Mouse (Mus musculus): ENCODE measurements at regions not wholly inside any gene's neighbourhood (a gene's known extent, or its start where the extent isn't known, plus 50 kb on each side); places are given as distances from the start of the nearest gene placed in this dataset.

- ChIA-PET POLR2A (no interaction called here), CTCF (no interaction called here)
- DNase-seq (ENCODE audit: low read depth, low spot score) (no peak), ATAC-seq (no peak)
- peaks cover 4% of the 10 kb centered on the region for H3K27me3 ChIP-seq
- no peak for TF ChIP-seq CTCF (IDR thresholded peaks at IDR 0.05)
- in situ Hi-C loops (cut with MboI; ENCODE audit: low pct_unique_long_range_greater_than_20kb) = no loop called here
These were observed 199.1 kb upstream of the Prkd1 start for GRCm38 (mm10) chr12:50847976-50848375.

GRCm38 (mm10) chr12:50842744-50843143 lies 193.8 kb upstream of the Prkd1 start:
- no peak for ATAC-seq
- DNase-seq (ENCODE audit: low read depth, low spot score) = no peak
- in situ Hi-C loops (cut with MboI; ENCODE audit: low pct_unique_long_range_greater_than_20kb) = no loop called here
- ChIA-PET CTCF (no interaction called here), POLR2A (no interaction called here)
- peaks cover 4% of the 10 kb centered on the region for H3K27me3 ChIP-seq
- no peak for TF ChIP-seq CTCF (IDR thresholded peaks at IDR 0.05)

DNA sequence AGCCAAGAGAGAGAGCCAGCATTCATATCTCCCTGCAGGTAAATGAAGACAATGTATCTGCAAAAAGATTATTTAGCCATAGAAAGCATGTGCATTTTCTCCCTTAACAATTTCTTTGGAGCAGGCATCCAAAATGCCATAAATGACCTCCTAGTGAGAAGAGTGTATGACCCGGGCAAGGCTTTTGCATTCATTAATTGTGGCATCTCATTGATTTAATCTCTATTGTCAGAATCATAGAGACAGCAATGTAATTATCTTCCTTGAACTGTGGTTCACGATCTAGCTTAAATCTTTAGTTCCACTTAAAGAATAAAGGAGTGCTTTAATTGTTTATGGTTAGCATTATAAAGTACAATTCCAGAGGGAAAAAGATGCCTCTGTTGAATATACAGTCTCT lies 190.5 kb upstream of the Prkd1 start:
- DNase-seq (ENCODE audit: low read depth, low spot score) (no peak), ATAC-seq (no peak)
- in situ Hi-C loops (cut with MboI; ENCODE audit: low pct_unique_long_range_greater_than_20kb) = no loop called here
- no peaks in the 10 kb centered on the region for H3K27me3 ChIP-seq
- POLR2A ChIA-PET = no interaction called here
- no peak for TF ChIP-seq CTCF (IDR thresholded peaks at IDR 0.05)
- CTCF ChIA-PET = interaction anchor here (1.4 kb wide), 1 partner anchor 9 kb away, joined by 3 read pairs; no protein-coding TSS in a partner anchor

GRCm38 (mm10) chr12:50808731-50809281 lies 159.9 kb upstream of the Prkd1 start:
- POLR2A ChIA-PET = no interaction called here
- in situ Hi-C loops (cut with MboI; ENCODE audit: low pct_unique_long_range_greater_than_20kb) = no loop called here
- TF ChIP-seq CTCF (IDR thresholded peaks at IDR 0.05) = no peak
- DNase-seq (ENCODE audit: low read depth, low spot score) (no peak), ATAC-seq (no peak)
- CTCF ChIA-PET = interaction anchor here (1.3 kb wide), 1 partner anchor 8 kb away, joined by 3 read pairs; no protein-coding TSS in a partner anchor
- H3K27me3 ChIP-seq = peaks cover 5% of the 10 kb centered on the region

DNA sequence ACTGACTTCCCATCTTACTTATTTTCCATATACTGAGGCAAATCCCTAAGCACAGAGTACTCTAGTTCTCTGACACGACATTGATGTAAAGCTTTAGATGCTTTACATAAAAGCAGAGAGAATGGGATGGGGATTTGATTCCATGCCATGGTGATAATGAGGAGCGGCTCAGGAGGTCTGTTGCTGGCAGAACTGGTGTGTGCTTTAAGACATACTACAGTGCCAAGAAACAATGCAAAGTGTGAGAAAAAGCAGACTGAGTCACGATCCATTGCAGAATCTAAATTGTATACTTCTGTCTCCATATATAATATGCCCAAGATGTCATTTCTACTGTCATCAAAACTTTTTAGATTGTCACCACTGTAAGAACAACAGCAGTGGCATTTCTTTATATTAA lies 155.5 kb upstream of the Prkd1 start:
- in situ Hi-C loops (cut with MboI; ENCODE audit: low pct_unique_long_range_greater_than_20kb) = no loop called here
- ATAC-seq = no peak
- no peak for TF ChIP-seq CTCF (IDR thresholded peaks at IDR 0.05)
- no peak for DNase-seq (ENCODE audit: low read depth, low spot score)
- peaks cover 21% of the 10 kb centered on the region for H3K27me3 ChIP-seq
- ChIA-PET CTCF (no interaction called here), POLR2A (no interaction called here)

DNA sequence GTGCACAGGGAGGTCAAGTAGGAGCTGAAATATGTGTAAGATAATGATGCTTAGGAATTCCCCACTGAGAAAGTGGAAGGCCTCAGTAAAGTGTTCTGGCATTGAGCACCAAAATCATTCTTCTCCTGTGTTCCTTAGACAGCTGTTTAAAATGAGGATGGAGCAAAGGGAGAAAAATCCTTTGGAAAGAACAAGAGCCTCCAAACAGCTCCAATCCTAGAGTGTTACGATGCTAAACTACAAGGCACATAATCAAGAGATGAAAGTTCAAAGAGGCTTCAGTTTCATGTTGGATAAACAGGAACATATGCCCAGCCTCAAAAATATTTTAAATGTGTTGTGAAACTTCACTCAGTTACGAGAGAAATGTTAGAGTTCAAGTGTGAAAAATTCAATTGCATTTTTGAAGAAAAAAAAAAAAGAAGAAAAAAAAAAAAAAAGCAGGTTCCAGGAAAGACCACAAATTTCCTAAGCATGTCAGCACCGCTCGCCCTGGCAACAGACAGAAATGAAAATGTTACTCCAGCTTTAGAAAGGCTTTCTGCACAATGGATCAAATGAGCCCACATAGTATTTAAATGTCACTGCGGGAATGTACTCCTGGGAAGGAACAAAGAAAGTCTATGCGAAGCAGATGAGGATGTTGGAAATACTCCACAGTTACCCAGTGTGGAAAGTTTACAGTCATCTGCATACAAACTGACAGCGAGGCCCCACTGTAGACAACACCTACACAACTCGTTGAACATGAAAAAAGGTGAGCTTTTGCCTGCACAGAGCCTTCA lies 116.5 kb upstream of the Prkd1 start:
- POLR2A ChIA-PET = no interaction called here
- H3K27me3 ChIP-seq = no peaks in the 10 kb centered on the region
- in situ Hi-C loops (cut with MboI; ENCODE audit: low pct_unique_long_range_greater_than_20kb) = no loop called here
- no peak for DNase-seq (ENCODE audit: low read depth, low spot score)
- no peak for ATAC-seq
- CTCF ChIA-PET = no interaction called here
- no peak for TF ChIP-seq CTCF (IDR thresholded peaks at IDR 0.05)

DNA sequence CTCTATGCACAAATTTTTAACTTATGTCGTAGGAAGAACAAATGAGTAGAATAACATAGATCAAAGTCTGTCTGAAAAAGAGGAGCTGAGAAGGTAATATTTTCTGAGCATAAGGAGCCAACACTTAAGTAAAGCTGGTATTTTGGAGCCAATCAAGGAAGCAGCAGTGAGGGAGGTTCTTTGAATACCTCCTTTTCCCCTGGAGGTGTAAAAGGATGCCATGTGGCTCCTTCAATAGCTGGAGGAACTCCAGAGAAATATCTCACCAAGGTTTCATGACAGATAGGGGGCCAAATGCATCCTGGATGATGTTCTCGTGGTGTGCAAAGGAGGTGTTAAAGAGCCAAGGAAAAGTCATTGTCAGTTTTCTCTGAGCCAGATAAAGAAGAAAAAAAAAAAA lies 115.6 kb upstream of the Prkd1 start:
- in situ Hi-C loops (cut with MboI; ENCODE audit: low pct_unique_long_range_greater_than_20kb) = no loop called here
- CTCF ChIA-PET = no interaction called here
- peaks cover 3% of the 10 kb centered on the region for H3K27me3 ChIP-seq
- ATAC-seq (no peak), DNase-seq (ENCODE audit: low read depth, low spot score) (no peak)
- POLR2A ChIA-PET = interaction anchor here (0.5 kb wide), 1 partner anchor 137 kb away, joined by 4 read pairs; no protein-coding TSS in a partner anchor
- no peak for TF ChIP-seq CTCF (IDR thresholded peaks at IDR 0.05)

GRCm38 (mm10) chr12:50734135-50734534 lies 85.2 kb upstream of the Prkd1 start:
- TF ChIP-seq CTCF (IDR thresholded peaks at IDR 0.05) = no peak
- ChIA-PET CTCF (no interaction called here), POLR2A (no interaction called here)
- H3K27me3 ChIP-seq = peaks cover 29% of the 10 kb centered on the region
- ATAC-seq (no peak), DNase-seq (ENCODE audit: low read depth, low spot score) (no peak)
- in situ Hi-C loops (cut with MboI; ENCODE audit: low pct_unique_long_range_greater_than_20kb) = no loop called here

GRCm38 (mm10) chr12:50712615-50713014 lies 63.7 kb upstream of the Prkd1 start:
- ChIA-PET CTCF (no interaction called here), POLR2A (no interaction called here)
- H3K27me3 ChIP-seq = peaks cover 33% of the 10 kb centered on the region
- DNase-seq (ENCODE audit: low read depth, low spot score) (no peak), ATAC-seq (no peak)
- in situ Hi-C loops (cut with MboI; ENCODE audit: low pct_unique_long_range_greater_than_20kb) = no loop called here
- TF ChIP-seq CTCF (IDR thresholded peaks at IDR 0.05) = no peak

DNA sequence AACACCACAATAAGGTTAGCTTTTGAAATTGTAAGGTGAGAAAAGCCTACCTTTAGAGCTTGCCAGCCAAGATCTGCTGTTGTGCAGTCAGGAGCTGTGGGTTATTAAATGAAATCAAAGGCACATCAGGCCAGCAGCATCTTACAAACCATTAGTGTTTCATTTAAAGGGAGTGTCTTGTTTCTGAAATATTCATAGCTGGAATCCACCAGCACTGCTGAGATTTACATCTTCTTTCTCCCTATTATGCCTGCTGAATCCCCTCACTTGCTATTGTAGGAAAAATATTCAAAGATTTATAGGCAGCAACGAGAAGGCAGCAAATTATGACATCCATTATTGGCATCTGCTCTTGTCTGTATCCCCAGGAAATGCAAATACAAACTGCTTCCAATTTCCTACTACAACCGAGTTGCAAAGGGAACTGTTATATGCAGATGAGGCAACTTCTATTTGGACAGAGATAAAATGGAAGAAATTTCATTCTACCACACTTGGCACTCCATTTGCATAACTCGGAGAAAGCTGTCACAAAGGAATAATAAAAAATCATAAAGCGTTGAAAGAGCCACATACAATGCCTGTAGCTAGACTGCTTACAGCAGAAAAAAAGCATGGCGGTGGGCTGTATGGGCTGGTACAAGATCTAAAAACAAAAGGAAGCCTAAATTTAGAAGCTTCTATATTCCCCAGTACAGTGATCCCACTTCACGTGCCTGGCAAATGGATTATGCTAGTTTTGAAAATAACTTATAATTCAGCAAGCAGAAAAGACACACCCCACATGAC lies 60.3 kb upstream of the Prkd1 start:
- POLR2A ChIA-PET = no interaction called here
- ATAC-seq = no peak
- DNase-seq (ENCODE audit: low read depth, low spot score) = no peak
- TF ChIP-seq CTCF (IDR thresholded peaks at IDR 0.05) = no peak
- in situ Hi-C loops (cut with MboI; ENCODE audit: low pct_unique_long_range_greater_than_20kb) = loop anchor here (10.0 kb wide), 1 partner anchor 236 kb away; no protein-coding TSS in a partner anchor
- CTCF ChIA-PET = interaction anchor here (0.7 kb wide), 1 partner anchor 391 kb away, joined by 3 read pairs; no protein-coding TSS in a partner anchor
- H3K27me3 ChIP-seq = peaks cover 28% of the 10 kb centered on the region
